Mouse (Mus musculus) MEL (cell line): ENCODE results near the gene Txndc15. TPM values are rescaled to one million over a fixed set of nuclear protein-coding genes. Genes with fewer than 3 reads are reported as not detected.
A peak's percentile ranks its signal among the peaks of the same experiment; 100 is the strongest.

ENCODE experiments used
- DNase-seq: peaks from one replicate; pipeline ENCODE4 v3.0.0; 2011; ENCODE audit warnings: low read depth, low spot score
- H3K27ac ChIP-seq: 2 replicates; pipeline ENCODE4 v1.5.1; 2012; ENCODE audit warnings: low read depth, mild to moderate bottlenecking, control low read depth, low read length, moderate library complexity; ENCODE audit not compliant: control insufficient read depth
- H3K27me3 ChIP-seq, 2 experiments: fragments of 150-350 bp in 1 of 2; sonication (generic) in 1 of 2; 2 replicates each; pipeline ENCODE4 v1.6.1; 2012; ENCODE audit warnings: low read length in 2 of 2, mild to moderate bottlenecking in 2 of 2, improper control_type of control experiment in 1 of 2, moderate library complexity in 1 of 2; ENCODE audit not compliant: insufficient read depth in 2 of 2, control insufficient read depth in 1 of 2
- H3K36me3 ChIP-seq, 2 experiments: 2 replicates each; pipeline ENCODE4 v1.6.1; 2012 to 2014; ENCODE audit warnings: low read length in 2 of 2, improper control_type of control experiment in 1 of 2, inconsistent platforms in 1 of 2, mild to moderate bottlenecking in 1 of 2; ENCODE audit not compliant: insufficient read depth in 2 of 2, control insufficient read depth in 1 of 2
- H3K4me1 ChIP-seq, 2 experiments: fragments of 150-350 bp in 1 of 2; sonication (generic) in 1 of 2; 2 replicates each; pipeline ENCODE4 v1.6.1; 2012; ENCODE audit warnings: low read length in 2 of 2, improper control_type of control experiment in 1 of 2, mild to moderate bottlenecking in 1 of 2; ENCODE audit not compliant: insufficient read depth in 2 of 2, control insufficient read depth in 1 of 2
- H3K4me3 ChIP-seq, 2 experiments: fragments of 150-350 bp in 1 of 2; sonication (generic) in 1 of 2; 2 replicates each; pipeline ENCODE4 v1.5.1; 2012; ENCODE audit warnings: low read depth in 2 of 2, low read length in 2 of 2, mild to moderate bottlenecking in 2 of 2, moderate library complexity in 2 of 2, control low read depth in 1 of 2, improper control_type of control experiment in 1 of 2; ENCODE audit not compliant: control insufficient read depth in 1 of 2, insufficient read depth in 1 of 2
- H3K79me2 ChIP-seq: 2 replicates; pipeline ENCODE4 v1.6.1; 2012; ENCODE audit warnings: mild to moderate bottlenecking, low read length, moderate library complexity; ENCODE audit not compliant: control insufficient read depth, poor library complexity, insufficient read depth
- H3K9ac ChIP-seq: 2 replicates; pipeline ENCODE4 v1.6.1; 2012; ENCODE audit warnings: low read depth, mild to moderate bottlenecking, control low read depth, low read length, moderate library complexity; ENCODE audit not compliant: control insufficient read depth, poor library complexity, severe bottlenecking
- H3K9me3 ChIP-seq: fragments of 150-350 bp; sonication (generic); replicated peaks from 2 replicates; pipeline ENCODE4 v1.6.1; 2012; ENCODE audit warnings: mild to moderate bottlenecking, low read length, improper control_type of control experiment, moderate library complexity; ENCODE audit not compliant: insufficient read depth
- BHLHE40 ChIP-seq: IDR thresholded peaks from 2 replicates; pipeline ENCODE4 v1.6.1; 2012; ENCODE audit warnings: low read depth, mild to moderate bottlenecking, inconsistent platforms, low read length, improper control_type of control experiment, borderline replicate concordance
- CHD2 ChIP-seq: IDR thresholded peaks from 2 replicates; pipeline ENCODE4 v1.6.1; 2011; ENCODE audit warnings: low read length, improper control_type of control experiment
- CTCF ChIP-seq, 3 experiments: IDR thresholded peaks in 2 of 3; conservative IDR thresholded peaks in 1 of 3; 2 replicates each; pipeline ENCODE4 v1.5.1; 2011 to 2012; ENCODE audit warnings: low read length in 3 of 3, low read depth in 2 of 3, mild to moderate bottlenecking in 2 of 3, improper control_type of control experiment in 1 of 3, inconsistent platforms in 1 of 3, mixed read lengths in 1 of 3, moderate library complexity in 1 of 3; ENCODE audit not compliant: control insufficient read depth in 1 of 3, insufficient read depth in 1 of 3, poor library complexity in 1 of 3, severe bottlenecking in 1 of 3
- E2F4 ChIP-seq: IDR thresholded peaks from 2 replicates; pipeline ENCODE4 v1.6.1; 2011; ENCODE audit warnings: low read depth, low read length, improper control_type of control experiment, borderline replicate concordance
- ELF1 ChIP-seq: IDR thresholded peaks from 2 replicates; pipeline ENCODE4 v1.6.1; 2014; ENCODE audit warnings: low read depth, mild to moderate bottlenecking, inconsistent platforms, low read length, improper control_type of control experiment, moderate library complexity
- GABPA ChIP-seq: IDR thresholded peaks from 2 replicates; pipeline ENCODE4 v1.6.1; 2012; ENCODE audit warnings: low read depth, mild to moderate bottlenecking, inconsistent platforms, low read length, improper control_type of control experiment, moderate library complexity
- KAT2A ChIP-seq: conservative IDR thresholded peaks from 2 replicates; pipeline ENCODE4 v1.6.1; 2012; ENCODE audit warnings: low read depth, low read length, improper control_type of control experiment, inconsistent platforms
- MAZ ChIP-seq: IDR thresholded peaks from 2 replicates; pipeline ENCODE4 v1.6.1; 2012; ENCODE audit warnings: low read depth, mild to moderate bottlenecking, inconsistent platforms, low read length, improper control_type of control experiment
- MXI1 ChIP-seq: IDR thresholded peaks from 2 replicates; pipeline ENCODE4 v1.6.1; 2011; ENCODE audit warnings: mild to moderate bottlenecking, low read depth, low read length, improper control_type of control experiment
- MYC ChIP-seq: IDR thresholded peaks from 2 replicates; pipeline ENCODE4 v1.6.1; 2011; ENCODE audit warnings: low read depth, mild to moderate bottlenecking, low read length, improper control_type of control experiment, moderate library complexity
- NELFE ChIP-seq: IDR thresholded peaks from 2 replicates; pipeline ENCODE4 v1.6.1; 2011; ENCODE audit warnings: low read depth, low read length, improper control_type of control experiment
- NRF1 ChIP-seq: IDR thresholded peaks from 2 replicates; pipeline ENCODE4 v1.6.1; 2014; ENCODE audit warnings: low read depth, mild to moderate bottlenecking, inconsistent platforms, low read length, improper control_type of control experiment, moderate library complexity; ENCODE audit not compliant: poor library complexity, insufficient read depth, severe bottlenecking
- RAD21 ChIP-seq: IDR thresholded peaks from 2 replicates; pipeline ENCODE4 v1.6.1; 2011; ENCODE audit warnings: mild to moderate bottlenecking, low read depth, low read length, improper control_type of control experiment
- RCOR1 ChIP-seq: IDR thresholded peaks from 2 replicates; pipeline ENCODE4 v1.6.1; 2012; ENCODE audit warnings: low read depth, mild to moderate bottlenecking, inconsistent platforms, low read length, improper control_type of control experiment
- SIN3A ChIP-seq: IDR thresholded peaks from 2 replicates; pipeline ENCODE4 v1.6.1; 2012; ENCODE audit warnings: low read length, improper control_type of control experiment, inconsistent platforms
- TBP ChIP-seq: IDR thresholded peaks from 2 replicates; pipeline ENCODE4 v1.8.0; 2011; ENCODE audit warnings: low read depth, low read length, improper control_type of control experiment
- UBTF ChIP-seq: IDR thresholded peaks from 2 replicates; pipeline ENCODE4 v1.6.1; 2012; ENCODE audit warnings: low read depth, mild to moderate bottlenecking, inconsistent platforms, low read length, improper control_type of control experiment, moderate library complexity, borderline replicate concordance; ENCODE audit not compliant: insufficient read depth
- USF1 ChIP-seq: IDR thresholded peaks from 2 replicates; pipeline ENCODE4 v1.6.1; 2014; ENCODE audit warnings: low read depth, mild to moderate bottlenecking, inconsistent platforms, low read length, improper control_type of control experiment, moderate library complexity
- ZKSCAN1 ChIP-seq: IDR thresholded peaks from 2 replicates; pipeline ENCODE4 v1.6.1; 2012; ENCODE audit warnings: low read depth, mild to moderate bottlenecking, inconsistent platforms, low read length, improper control_type of control experiment, moderate library complexity
- ZNF384 ChIP-seq: IDR thresholded peaks from 2 replicates; pipeline ENCODE4 v1.6.1; 2012; ENCODE audit warnings: low read depth, mild to moderate bottlenecking, inconsistent platforms, low read length, improper control_type of control experiment
- polyA plus RNA-seq, 2 experiments: library from polyadenylated mRNA; stranded (reverse) in 1 of 2; unstranded in 1 of 2; fragments of >175 nt in 1 of 2; fragments of >200 nt in 1 of 2; gene quantifications; 2 replicates each; pipeline versions ENCODE4 v1.2.1 to v1.2.4; 2012; ENCODE audit warnings: low replicate concordance in 2 of 2, low read depth in 1 of 2; ENCODE audit not compliant: insufficient read length in 2 of 2, insufficient read depth in 1 of 2, missing spikeins in 1 of 2
- total RNA-seq: library from RNA; depleted of rRNA; stranded (reverse); fragments of 300-350 nt; gene quantifications from 2 replicates; pipeline ENCODE4 v1.2.3, GENCODE M21; 2012

Txndc15 gene
- total and polyA plus RNA-seq, 3 experiments: 31.5 to 43.0 TPM; not detected in 1

- no peaks in the 10 kb centered on the region for H3K79me2 ChIP-seq
- no peak for TF ChIP-seq USF1
- no peak for TF ChIP-seq GABPA
- no peak for TF ChIP-seq CTCF (IDR thresholded peaks at IDR 0.05 in 2 of 3, conservative IDR thresholded peaks at IDR 0.05 in 1 of 3; ENCODE audit: control insufficient read depth in 1 of 3, insufficient read depth in 1 of 3, low read depth in 2 of 3, low read length in 3 of 3, poor library complexity in 1 of 3, severe bottlenecking in 1 of 3)
- TF ChIP-seq UBTF: no peak
- TF ChIP-seq, all 39 proteins: peak for 0
- DNase-seq: no peak
- no peaks in the 10 kb centered on the region for H3K4me1 ChIP-seq
- no peak overlapping the region for H3K4me3 ChIP-seq
- H3K27me3 ChIP-seq: no peaks in the 10 kb centered on the region
- peaks cover 0 to 2% of the 10 kb centered on the region in 2 experiments; a peak in 2 of 4 replicates for H3K36me3 ChIP-seq
- no peak overlapping the region for H3K9ac ChIP-seq
- no peaks in the 10 kb centered on the region for H3K9me3 ChIP-seq
- no peak overlapping the region for H3K27ac ChIP-seq
These were observed 7.1 kb downstream of the Txndc15 start for GRCm38 (mm10) chr13:55721516-55721915.

- peaks cover under 1% of the 10 kb centered on the region; the same call in 1 of the 2 replicates for H3K79me2 ChIP-seq
- no peaks in the 10 kb centered on the region; a peak in 1 of 4 replicates for H3K4me1 ChIP-seq
- TF ChIP-seq RAD21: no peak
- no peak overlapping the region for H3K9ac ChIP-seq
- DNase-seq: no peak
- no peaks in the 10 kb centered on the region for H3K27me3 ChIP-seq
- H3K9me3 ChIP-seq: no peaks in the 10 kb centered on the region
- no peak overlapping the region for H3K27ac ChIP-seq
- H3K36me3 ChIP-seq: peaks cover 0 to 2% of the 10 kb centered on the region in 2 experiments; a peak in 2 of 4 replicates
- H3K4me3 ChIP-seq: no peak overlapping the region
These were observed 7.5 kb downstream of the Txndc15 start for GRCm38 (mm10) chr13:55721995-55722394.

GRCm38 (mm10) chr13:55726598-55727119 lies 12.2 kb downstream of the Txndc15 start:
- Histone ChIP-seq H3K36me3 (peaks cover 0 to 2% of the 10 kb centered on the region in 2 experiments; a peak in 2 of 4 replicates), H3K9me3 (no peaks in the 10 kb centered on the region), H3K9ac (peak overlapping the region; percentile 93), H3K4me1 (no peaks in the 10 kb centered on the region; a peak in 1 of 4 replicates), H3K27me3 (no peaks in the 10 kb centered on the region), H3K79me2 (peaks cover 9% of the 10 kb centered on the region; the same call in 1 of the 2 replicates), H3K27ac (peak overlapping the region; percentile 91), H3K4me3 (peak overlapping the region; percentile 74 to 88)
- peak; percentile 63 for DNase-seq
- no peak for TF ChIP-seq TBP
- TF ChIP-seq USF1: no peak
- TF ChIP-seq SIN3A: no peak
- peak; percentile 78; the same call in 1 of the 2 replicates for TF ChIP-seq MYC
- no peak for TF ChIP-seq ELF1
- TF ChIP-seq CTCF (IDR thresholded peaks at IDR 0.05 in 2 of 3, conservative IDR thresholded peaks at IDR 0.05 in 1 of 3; ENCODE audit: control insufficient read depth in 1 of 3, insufficient read depth in 1 of 3, low read depth in 2 of 3, low read length in 3 of 3, poor library complexity in 1 of 3, severe bottlenecking in 1 of 3): peak in 1 of 3 experiments; percentile 30; a peak in 1 of 6 replicates
- no peak for TF ChIP-seq KAT2A
- peak; percentile 70; the same call in 1 of the 2 replicates for TF ChIP-seq ZNF384
- TF ChIP-seq NRF1: no peak
- no peak for TF ChIP-seq BHLHE40
- TF ChIP-seq NELFE: no peak
- no peak for TF ChIP-seq RCOR1
- no peak for TF ChIP-seq MAZ
- TF ChIP-seq MXI1: peak; percentile 5; the same call in 1 of the 2 replicates
- TF ChIP-seq E2F4: no peak
- TF ChIP-seq ZKSCAN1: no peak
- no peak for TF ChIP-seq CHD2
